Mouse (Mus musculus): ENCODE results near the gene Lrch1. TPM values are rescaled to one million over a fixed set of nuclear protein-coding genes. Genes with fewer than 3 reads are reported as not detected.

Lrch1 gene
- polyA plus RNA-seq, 2 experiments, result 2.7 to 3.4 TPM

DNA sequence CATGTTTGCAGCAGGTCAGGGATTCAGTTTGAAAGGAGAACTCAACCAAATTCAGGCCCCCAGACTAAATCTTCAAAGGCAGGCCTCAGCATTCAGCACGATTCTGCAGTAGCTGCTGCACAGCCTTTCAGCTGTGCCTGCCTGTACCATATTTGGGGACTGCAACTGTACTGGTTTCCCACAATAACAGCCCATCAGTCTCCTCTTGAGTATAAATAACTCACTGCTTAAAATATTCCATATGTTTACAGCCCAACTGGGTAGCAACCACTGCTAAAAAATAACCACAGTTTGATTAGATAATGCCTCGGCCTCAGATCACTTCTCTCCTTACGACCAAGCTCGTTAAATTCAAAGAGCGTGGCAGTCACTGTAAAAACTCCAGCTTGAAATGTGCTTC, 101.0 kb downstream of the Lrch1 start:
- 25% methylated on average over 5 of the region's 5 CpGs for WGBS (ENCODE audit: insufficient replicate concordance)
- no peaks in the 10 kb centered on the region for H3K9me3 ChIP-seq (ENCODE audit: control insufficient read depth, low read length)
- no peak for ATAC-seq (ENCODE audit: insufficient read depth)

DNA sequence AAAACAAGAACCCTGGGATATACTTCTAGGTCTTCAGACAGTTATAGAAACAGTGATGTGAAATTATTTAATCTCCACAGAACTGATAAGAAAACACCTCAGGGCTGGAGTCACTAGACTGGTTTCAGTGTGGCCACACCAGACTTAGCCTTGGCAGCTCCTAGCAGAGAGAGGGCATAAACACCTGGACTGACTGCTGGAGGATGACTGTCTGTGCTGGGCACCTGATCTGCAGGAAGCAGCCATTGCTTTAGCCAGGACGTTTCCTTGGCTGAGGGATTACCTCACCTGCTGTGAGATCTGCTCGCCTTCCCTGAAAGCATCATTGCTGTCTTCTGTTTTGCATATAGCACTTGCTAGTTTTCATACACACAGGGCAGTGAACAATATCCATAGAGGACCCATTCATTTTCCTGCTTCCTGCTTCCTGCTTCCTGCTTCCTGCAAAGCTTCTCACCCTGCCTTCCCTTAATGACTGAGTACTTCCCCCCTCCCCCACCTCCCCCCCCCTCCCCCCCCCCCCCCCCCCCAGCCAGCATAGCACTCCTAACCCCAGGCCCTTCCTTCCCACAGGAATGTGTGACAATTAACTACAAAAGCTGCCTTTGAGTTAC, 101.9 kb downstream of the Lrch1 start:
- no peak overlapping the region for H3K4me2 ChIP-seq (ENCODE audit: low read depth)
- peaks cover 0 to 23% of the 10 kb centered on the region in 2 experiments; a peak in 3 of 4 replicates for H3K4me1 ChIP-seq (replicated peaks; ENCODE audit: control insufficient read depth in 2 of 2, insufficient read depth in 2 of 2, low read length in 1 of 2)
- H3K4me3 ChIP-seq (ENCODE audit: insufficient read depth in 1 of 2, low read depth in 2 of 2, low read length in 2 of 2), result no peak overlapping the region
- TF ChIP-seq EP300 (IDR thresholded peaks at IDR 0.05; ENCODE audit: low read depth) (no peak), CTCF (IDR thresholded peaks at IDR 0.05; ENCODE audit: low read depth) (no peak)
- H3K9me3 ChIP-seq (ENCODE audit: control insufficient read depth, low read length), result no peaks in the 10 kb centered on the region
- no peaks in the 10 kb centered on the region for H3K27me3 ChIP-seq (ENCODE audit: control insufficient read depth, insufficient read depth, low read length)
- no peaks in the 10 kb centered on the region for H3K36me3 ChIP-seq (replicated peaks; ENCODE audit: control insufficient read depth, insufficient read depth, low read depth)
- no peak overlapping the region for H3K27ac ChIP-seq
- H3K9ac ChIP-seq (replicated peaks), result no peak overlapping the region
- ATAC-seq (ENCODE audit: insufficient read depth), result no peak
- DNase-seq (ENCODE audit: low read depth in 3 of 3, low spot score in 3 of 3), result no peak
- 52% methylated on average over 2 of the region's 2 CpGs for WGBS (ENCODE audit: insufficient replicate concordance)

More for the DNA sequence above, 101.0 kb downstream of the Lrch1 start:
- H3K36me3 ChIP-seq (replicated peaks; ENCODE audit: control insufficient read depth, insufficient read depth, low read depth), result no peaks in the 10 kb centered on the region
- DNase-seq (ENCODE audit: low read depth in 3 of 3, low spot score in 3 of 3), result no peak
- no peak overlapping the region for H3K4me2 ChIP-seq (ENCODE audit: low read depth)
- H3K27ac ChIP-seq, result no peak overlapping the region
- peaks cover 0 to 17% of the 10 kb centered on the region in 2 experiments; a peak in 3 of 4 replicates for H3K4me1 ChIP-seq (replicated peaks; ENCODE audit: control insufficient read depth in 2 of 2, insufficient read depth in 2 of 2, low read length in 1 of 2)
- TF ChIP-seq EP300 (IDR thresholded peaks at IDR 0.05; ENCODE audit: low read depth) (no peak), CTCF (IDR thresholded peaks at IDR 0.05; ENCODE audit: low read depth) (no peak)
- H3K27me3 ChIP-seq (ENCODE audit: control insufficient read depth, insufficient read depth, low read length), result no peaks in the 10 kb centered on the region
- no peak overlapping the region for H3K4me3 ChIP-seq (ENCODE audit: insufficient read depth in 1 of 2, low read depth in 2 of 2, low read length in 2 of 2)
- H3K9ac ChIP-seq (replicated peaks), result no peak overlapping the region

DNA sequence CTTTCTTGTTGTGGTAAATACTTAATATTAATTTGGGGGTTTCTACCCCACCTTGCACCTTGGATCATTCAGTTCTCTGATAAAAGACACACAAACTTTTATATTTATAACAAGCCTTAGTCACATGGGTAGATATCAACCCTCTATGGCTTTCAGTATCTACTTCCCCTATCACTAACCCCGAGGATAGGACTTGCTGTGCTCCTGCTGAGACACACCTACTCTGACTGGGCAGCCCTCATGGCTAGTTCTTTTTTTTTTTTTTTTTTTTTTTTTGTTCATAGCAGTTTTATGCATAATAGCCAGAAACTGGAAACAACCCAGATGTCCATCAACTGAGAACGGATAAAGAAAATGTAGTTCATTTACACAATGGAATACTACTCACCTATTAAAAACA, 106.0 kb downstream of the Lrch1 start:
- 37% methylated on average over 2 of the region's 2 CpGs for WGBS (ENCODE audit: insufficient replicate concordance)
- no peak for DNase-seq (ENCODE audit: low read depth in 3 of 3, low spot score in 3 of 3)
- no peak for ATAC-seq (ENCODE audit: insufficient read depth)

DNA sequence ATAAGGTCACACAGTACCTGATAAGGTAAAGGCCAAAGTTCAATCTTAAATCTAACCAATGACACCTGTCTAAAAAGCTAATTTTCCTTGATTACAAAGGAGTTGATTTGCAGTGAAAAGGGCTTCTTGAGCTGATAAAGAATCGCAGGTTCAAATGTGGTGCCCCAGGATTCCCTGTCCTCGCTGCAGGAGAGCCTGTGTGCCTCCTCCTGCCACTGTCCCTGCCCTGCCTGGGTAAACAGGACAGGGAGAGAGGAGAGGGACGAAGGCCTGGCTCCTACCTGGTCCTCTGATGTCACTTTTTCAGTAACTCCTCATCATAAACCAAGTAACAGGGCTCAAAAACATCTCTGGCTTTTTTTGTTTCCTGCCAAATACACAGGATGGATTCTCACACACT, 106.4 kb downstream of the Lrch1 start:
- H3K4me2 ChIP-seq (ENCODE audit: low read depth), result no peak overlapping the region
- WGBS (ENCODE audit: insufficient replicate concordance), result 40% methylated on average over 3 of the region's 3 CpGs
- H3K4me1 ChIP-seq (replicated peaks; ENCODE audit: control insufficient read depth in 2 of 2, insufficient read depth in 2 of 2, low read length in 1 of 2), result peaks cover 0 to 9% of the 10 kb centered on the region in 2 experiments; a peak in 2 of 4 replicates
- no peaks in the 10 kb centered on the region for H3K36me3 ChIP-seq (replicated peaks; ENCODE audit: control insufficient read depth, insufficient read depth, low read depth)
- no peak overlapping the region for H3K9ac ChIP-seq (replicated peaks)
- no peak for DNase-seq (ENCODE audit: low read depth in 3 of 3, low spot score in 3 of 3)
- H3K4me3 ChIP-seq (ENCODE audit: insufficient read depth in 1 of 2, low read depth in 2 of 2, low read length in 2 of 2), result no peak overlapping the region
- H3K27ac ChIP-seq, result no peak overlapping the region
- TF ChIP-seq EP300 (IDR thresholded peaks at IDR 0.05; ENCODE audit: low read depth) (no peak), CTCF (IDR thresholded peaks at IDR 0.05; ENCODE audit: low read depth) (no peak)
- H3K9me3 ChIP-seq (ENCODE audit: control insufficient read depth, low read length), result no peaks in the 10 kb centered on the region
- ATAC-seq (ENCODE audit: insufficient read depth), result no peak
- no peaks in the 10 kb centered on the region for H3K27me3 ChIP-seq (ENCODE audit: control insufficient read depth, insufficient read depth, low read length)

More for the DNA sequence above, 106.0 kb downstream of the Lrch1 start:
- no peak overlapping the region for H3K4me3 ChIP-seq (ENCODE audit: insufficient read depth in 1 of 2, low read depth in 2 of 2, low read length in 2 of 2)
- H3K4me2 ChIP-seq (ENCODE audit: low read depth), result no peak overlapping the region
- H3K27ac ChIP-seq, result no peak overlapping the region
- no peaks in the 10 kb centered on the region for H3K9me3 ChIP-seq (ENCODE audit: control insufficient read depth, low read length)
- no peak for TF ChIP-seq EP300 (IDR thresholded peaks at IDR 0.05; ENCODE audit: low read depth)
- TF ChIP-seq CTCF (IDR thresholded peaks at IDR 0.05; ENCODE audit: low read depth), result no peak
- no peak overlapping the region for H3K9ac ChIP-seq (replicated peaks)
- no peaks in the 10 kb centered on the region for H3K27me3 ChIP-seq (ENCODE audit: control insufficient read depth, insufficient read depth, low read length)
- H3K36me3 ChIP-seq (replicated peaks; ENCODE audit: control insufficient read depth, insufficient read depth, low read depth), result no peaks in the 10 kb centered on the region
- H3K4me1 ChIP-seq (replicated peaks; ENCODE audit: control insufficient read depth in 2 of 2, insufficient read depth in 2 of 2, low read length in 1 of 2), result peaks cover 0 to 13% of the 10 kb centered on the region in 2 experiments; a peak in 2 of 4 replicates

DNA sequence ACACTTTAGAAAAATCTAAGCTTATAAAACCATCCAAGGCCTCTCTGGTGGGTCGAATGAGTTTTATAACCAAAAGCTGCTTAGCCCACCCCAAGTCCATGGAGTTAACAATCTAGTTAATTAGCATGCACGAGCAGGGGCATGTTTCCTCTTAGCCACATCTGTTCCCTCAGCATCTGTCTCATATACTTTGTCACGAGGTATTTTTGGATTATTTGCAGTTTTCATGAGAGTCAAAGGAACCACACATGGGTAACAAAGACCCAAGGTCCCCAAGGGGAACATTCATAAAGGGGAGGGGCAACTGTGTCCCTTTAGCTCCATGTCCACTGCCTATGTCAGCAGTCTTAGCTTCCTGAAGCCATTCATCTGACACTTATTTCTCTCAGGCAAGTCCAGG, 106.9 kb downstream of the Lrch1 start:
- H3K27me3 ChIP-seq (ENCODE audit: control insufficient read depth, insufficient read depth, low read length), result no peaks in the 10 kb centered on the region
- WGBS (ENCODE audit: insufficient replicate concordance), result 70% methylated on average over 3 of the region's 3 CpGs
- no peak overlapping the region for H3K4me3 ChIP-seq (ENCODE audit: insufficient read depth in 1 of 2, low read depth in 2 of 2, low read length in 2 of 2)
- DNase-seq (ENCODE audit: low read depth in 3 of 3, low spot score in 3 of 3), result no peak
- H3K4me1 ChIP-seq (replicated peaks; ENCODE audit: control insufficient read depth in 2 of 2, insufficient read depth in 2 of 2, low read length in 1 of 2), result peaks cover 0 to 8% of the 10 kb centered on the region in 2 experiments; a peak in 2 of 4 replicates
- no peak for ATAC-seq (ENCODE audit: insufficient read depth)
- no peak overlapping the region for H3K4me2 ChIP-seq (ENCODE audit: low read depth)
- no peak for TF ChIP-seq EP300 (IDR thresholded peaks at IDR 0.05; ENCODE audit: low read depth)
- TF ChIP-seq CTCF (IDR thresholded peaks at IDR 0.05; ENCODE audit: low read depth), result no peak
- H3K9ac ChIP-seq (replicated peaks), result no peak overlapping the region
- no peaks in the 10 kb centered on the region for H3K36me3 ChIP-seq (replicated peaks; ENCODE audit: control insufficient read depth, insufficient read depth, low read depth)
- H3K27ac ChIP-seq, result no peak overlapping the region
- no peaks in the 10 kb centered on the region for H3K9me3 ChIP-seq (ENCODE audit: control insufficient read depth, low read length)

All from liver, embryonic 14.5 days (tissue).